Mouse (Mus musculus) kidney, embryonic 14.5 days (tissue): ENCODE results near the gene Zcchc10. TPM values are rescaled to one million over a fixed set of nuclear protein-coding genes. Genes with fewer than 3 reads are reported as not detected.
"Not testable (repeated sequence)": the region's sequence is repeated elsewhere in the genome, so short reads cannot be mapped to it uniquely, and the experiment has no call there.

Experiments used
- ATAC-seq: fragments of 200-750 bp; cut with Nextera tagmentation; 2 replicates; pipeline ENCODE4 v1.8.0; 2017; ENCODE audit warnings: moderate number of reproducible peaks, mild to moderate bottlenecking, moderate TSS enrichment, moderate library complexity; ENCODE audit not compliant: low FRiP score, low TSS enrichment
- H3K27ac ChIP-seq: fragments of 300-500 bp; sonication (generic); 2 replicates; pipeline ENCODE4 v1.5.1; 2014; ENCODE audit warnings: low read depth, mild to moderate bottlenecking, low read length, moderate library complexity, mixed read lengths
- H3K27me3 ChIP-seq: fragments of 300-500 bp; sonication (generic); 2 replicates; pipeline ENCODE4 v1.6.1; 2014; ENCODE audit warnings: mild to moderate bottlenecking, low read length; ENCODE audit not compliant: control insufficient read depth, insufficient read depth
- H3K36me3 ChIP-seq: fragments of 300-500 bp; sonication (generic); 2 replicates; pipeline ENCODE4 v1.6.1; 2014; ENCODE audit warnings: low read length, mixed read lengths; ENCODE audit not compliant: control insufficient read depth, insufficient read depth
- H3K4me1 ChIP-seq: fragments of 300-500 bp; sonication (generic); 2 replicates; pipeline ENCODE4 v1.6.1; 2014; ENCODE audit warnings: low read length, mixed read lengths; ENCODE audit not compliant: control insufficient read depth, insufficient read depth
- H3K4me2 ChIP-seq: fragments of 300-500 bp; sonication (generic); replicated peaks from 2 replicates; pipeline ENCODE4 v1.6.1; 2014; ENCODE audit warnings: low read depth, mild to moderate bottlenecking, low read length
- H3K4me3 ChIP-seq: fragments of 300-500 bp; sonication (generic); 2 replicates; pipeline ENCODE4 v1.5.1; 2014; ENCODE audit warnings: mild to moderate bottlenecking, low read length
- H3K9ac ChIP-seq: fragments of 300-500 bp; sonication (generic); 2 replicates; pipeline ENCODE4 v1.6.1; 2014; ENCODE audit warnings: low read depth, mild to moderate bottlenecking, low read length, moderate library complexity
- H3K9me3 ChIP-seq: fragments of 300-500 bp; sonication (generic); 2 replicates; pipeline ENCODE4 v1.6.1; 2016; ENCODE audit warnings: low read length; ENCODE audit not compliant: control insufficient read depth
- WGBS: fragments of 180-500 bp; shearing (Covaris S2); extraction: QIAGEN DNeasy Blood & Tissue Kit; methylation state at CpG from one replicate; pipeline ENCODE4 v1.1.7; 2014; 5-methylcytosine and 5-hydroxymethylcytosine counted together
- polyA plus RNA-seq: library from polyadenylated mRNA; unstranded; fragments of >200 nt; fragmentation: Nextera tagmentation; extraction: Ambion mirVana; gene quantifications from 2 replicates; pipeline ENCODE4 v1.2.1, GENCODE M21; 2014

Zcchc10 gene
- polyA plus RNA-seq, 1 experiment from 2014 or later = 32.4 TPM

DNA sequence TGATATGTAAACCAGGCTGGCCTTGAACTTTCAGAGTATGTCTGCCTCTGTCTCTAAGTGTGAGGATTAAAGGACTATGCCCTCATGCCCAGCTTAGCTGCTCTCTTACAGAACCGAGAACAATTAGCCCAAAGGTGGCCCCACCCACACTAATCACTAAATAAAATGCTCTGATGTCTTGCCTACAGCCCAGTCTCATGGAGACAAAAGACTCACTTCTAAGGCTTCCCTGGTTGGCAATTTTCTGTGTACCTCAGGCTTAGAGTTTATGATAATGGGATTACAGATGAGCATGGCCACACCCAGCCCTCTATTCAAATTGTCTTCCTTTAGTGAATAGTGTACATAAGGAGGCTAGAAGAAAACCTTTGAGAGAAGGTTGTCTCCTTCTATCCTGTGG is 13.1 kb upstream of the Zcchc10 start:
- Histone ChIP-seq H3K9ac (no peak overlapping the region), H3K9me3 (no peaks in the 10 kb centered on the region), H3K27me3 (no peaks in the 10 kb centered on the region), H3K4me2 (no peak overlapping the region), H3K27ac (no peak overlapping the region), H3K4me1 (peaks cover 10% of the 10 kb centered on the region; the same call in 1 of the 2 replicates), H3K4me3 (no peak overlapping the region), H3K36me3 (no peaks in the 10 kb centered on the region)
- WGBS = 43% methylated on average over 1 of the region's 1 CpGs
- ATAC-seq = no peak

DNA sequence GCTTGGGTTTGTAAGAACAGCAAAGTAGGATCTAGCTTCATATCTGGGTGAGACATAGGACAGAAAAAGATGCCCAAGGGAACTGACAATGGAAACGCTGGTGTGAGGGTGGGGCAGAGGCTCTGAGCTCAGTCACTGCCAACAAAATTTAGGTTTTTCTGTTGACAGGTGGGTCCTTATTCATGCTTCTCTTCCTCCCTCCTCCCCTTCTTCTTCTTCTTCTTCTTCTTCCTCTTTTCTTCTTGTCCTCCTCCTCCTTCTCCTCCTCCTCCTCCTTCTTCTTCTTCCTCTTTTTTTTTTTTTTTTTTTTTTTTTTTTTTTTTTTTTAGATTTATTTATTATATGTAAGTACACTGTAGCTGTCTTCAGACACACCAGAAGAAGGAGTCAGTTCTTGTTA is 11.7 kb upstream of the Zcchc10 start:
- WGBS = 77% methylated on average over 1 of the region's 1 CpGs
- H3K27ac ChIP-seq, H3K36me3 ChIP-seq, H3K27me3 ChIP-seq, H3K4me1 ChIP-seq, H3K9ac ChIP-seq, ATAC-seq, H3K9me3 ChIP-seq, H3K4me3 ChIP-seq, H3K4me2 ChIP-seq: not testable (repeated sequence)

DNA sequence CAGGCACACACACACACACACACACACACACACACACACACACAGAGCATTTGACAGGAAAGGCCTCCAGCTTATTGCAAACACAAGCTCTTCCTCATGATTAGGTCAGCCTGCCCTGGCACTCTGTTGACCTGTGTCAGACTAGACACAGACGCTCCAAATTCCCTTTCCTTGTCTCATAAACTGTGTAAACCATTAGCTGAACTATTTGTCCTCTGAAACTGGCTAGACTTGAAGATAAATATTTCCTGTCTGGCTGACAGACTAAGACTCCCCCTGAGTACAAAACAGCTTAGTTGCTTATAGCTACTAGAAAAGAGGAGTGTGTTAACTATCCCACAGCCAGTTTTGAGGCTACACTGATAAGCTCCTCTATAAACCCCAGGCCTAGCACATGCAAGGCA is 9.7 kb upstream of the Zcchc10 start:
- H3K4me1 ChIP-seq = no peaks in the 10 kb centered on the region
- no peak overlapping the region for H3K27ac ChIP-seq
- H3K36me3 ChIP-seq = no peaks in the 10 kb centered on the region

DNA sequence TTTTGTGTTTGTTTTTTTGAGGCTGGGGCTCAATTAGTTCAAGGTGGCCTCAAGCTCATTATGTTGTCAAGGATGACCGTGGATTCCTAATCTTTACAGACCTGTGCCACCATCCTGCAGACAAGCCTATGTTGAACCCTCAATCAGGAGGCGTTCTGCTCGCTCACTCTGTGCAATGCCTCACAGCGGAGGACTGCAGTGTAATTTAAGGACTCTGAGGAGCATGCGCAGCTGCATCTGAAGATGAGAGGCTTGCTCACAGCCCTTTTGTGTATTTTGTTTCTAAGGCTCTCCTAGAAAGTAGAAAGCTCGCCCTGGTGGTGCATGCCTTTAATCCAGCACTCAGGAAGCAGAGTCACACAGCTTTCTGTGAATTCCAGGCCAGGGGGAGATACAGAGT is 7.5 kb upstream of the Zcchc10 start:
- Histone ChIP-seq H3K9me3 (no peaks in the 10 kb centered on the region), H3K36me3 (no peaks in the 10 kb centered on the region), H3K27me3 (no peaks in the 10 kb centered on the region), H3K4me3 (no peak overlapping the region), H3K4me2 (no peak overlapping the region), H3K4me1 (no peaks in the 10 kb centered on the region), H3K9ac (no peak overlapping the region), H3K27ac (no peak overlapping the region)
- no peak for ATAC-seq
- WGBS = 45% methylated on average over 6 of the region's 6 CpGs

More for the DNA sequence above, 9.7 kb upstream of the Zcchc10 start:
- H3K4me2 ChIP-seq = no peak overlapping the region
- no peak overlapping the region for H3K4me3 ChIP-seq
- WGBS = 21% methylated on average over 1 of the region's 1 CpGs
- no peaks in the 10 kb centered on the region for H3K27me3 ChIP-seq
- 0 out of 2 replicates have a peak, but pooled peaks have one; percentile 16 for ATAC-seq
- H3K9ac ChIP-seq = no peak overlapping the region
- no peaks in the 10 kb centered on the region for H3K9me3 ChIP-seq

- no peak for ATAC-seq
- Histone ChIP-seq H3K9ac (no peak overlapping the region), H3K4me3 (no peak overlapping the region), H3K9me3 (no peaks in the 10 kb centered on the region), H3K27me3 (no peaks in the 10 kb centered on the region), H3K36me3 (no peaks in the 10 kb centered on the region), H3K27ac (no peak overlapping the region), H3K4me2 (no peak overlapping the region), H3K4me1 (no peaks in the 10 kb centered on the region)
- 64% methylated on average over 7 of the region's 7 CpGs for WGBS
Measured at GRCm38 (mm10) chr11:53318041-53318440, 6.4 kb upstream of the Zcchc10 start.

GRCm38 (mm10) chr11:53318568-53318967 is 5.9 kb upstream of the Zcchc10 start:
- H3K36me3 ChIP-seq, H3K9me3 ChIP-seq, H3K4me1 ChIP-seq, ATAC-seq, H3K4me2 ChIP-seq, H3K4me3 ChIP-seq, H3K27ac ChIP-seq, H3K9ac ChIP-seq, H3K27me3 ChIP-seq: not testable (repeated sequence)
- 83% methylated on average over 3 of the region's 3 CpGs for WGBS

DNA sequence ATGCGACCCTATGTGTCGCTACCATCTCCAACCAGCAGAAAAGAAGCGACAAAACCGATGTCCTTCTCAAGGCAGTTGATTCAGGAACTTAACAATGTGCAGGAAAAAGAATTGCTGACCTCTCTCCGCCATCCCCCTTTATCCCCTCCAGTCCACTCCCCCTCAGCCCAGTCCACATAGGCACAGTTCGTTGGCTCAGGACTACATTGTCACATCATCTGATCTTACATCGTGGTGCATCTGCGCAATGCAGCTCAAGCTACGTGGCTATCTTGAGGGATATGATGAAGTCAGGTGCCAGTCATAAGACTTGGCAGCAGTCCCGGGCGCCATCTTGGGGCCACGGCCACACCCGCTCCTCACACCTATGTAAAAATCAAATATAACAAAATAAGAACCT is 4.6 kb upstream of the Zcchc10 start:
- not testable (repeated sequence) for H3K4me3 ChIP-seq, H3K27me3 ChIP-seq, H3K4me1 ChIP-seq, H3K9ac ChIP-seq, ATAC-seq, H3K4me2 ChIP-seq, H3K36me3 ChIP-seq, H3K27ac ChIP-seq, H3K9me3 ChIP-seq
- WGBS = 92% methylated on average over 13 of the region's 13 CpGs

DNA sequence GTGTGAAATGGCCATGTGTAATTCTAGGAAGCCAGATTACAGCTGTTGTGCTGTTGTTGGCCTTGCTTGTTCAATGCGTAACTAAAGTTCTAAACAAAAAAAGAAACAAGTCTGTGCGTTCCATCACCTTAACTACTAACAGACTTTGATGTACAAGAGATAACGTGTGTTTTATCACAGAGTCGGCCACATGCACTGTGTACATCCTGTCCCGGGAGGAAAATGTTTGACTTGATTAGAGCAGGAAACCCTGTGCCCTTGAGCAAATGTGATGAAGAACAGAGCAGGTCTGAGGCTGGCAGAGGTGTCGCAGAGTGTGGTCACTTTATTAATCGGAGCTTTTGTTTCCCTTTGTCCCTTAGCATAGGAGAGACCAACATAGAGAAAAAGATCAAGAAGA is 5.8 kb downstream of the Zcchc10 start:
- Histone ChIP-seq H3K27ac (no peak overlapping the region), H3K9ac (no peak overlapping the region), H3K36me3 (peaks cover 61% of the 10 kb centered on the region), H3K4me3 (no peak overlapping the region), H3K4me2 (no peak overlapping the region), H3K4me1 (peaks cover 3% of the 10 kb centered on the region; the same call in 1 of the 2 replicates), H3K9me3 (no peaks in the 10 kb centered on the region), H3K27me3 (no peaks in the 10 kb centered on the region)
- ATAC-seq = no peak
- WGBS = 86% methylated on average over 7 of the region's 7 CpGs

- H3K9me3 ChIP-seq = no peaks in the 10 kb centered on the region
- ATAC-seq = no peak
- H3K9ac ChIP-seq = no peak overlapping the region
- no peaks in the 10 kb centered on the region for H3K4me1 ChIP-seq
- no peak overlapping the region for H3K4me2 ChIP-seq
- no peaks in the 10 kb centered on the region for H3K27me3 ChIP-seq
- WGBS = 93% methylated on average over 6 of the region's 6 CpGs
- no peak overlapping the region for H3K27ac ChIP-seq
- peaks cover 61% of the 10 kb centered on the region for H3K36me3 ChIP-seq
- H3K4me3 ChIP-seq = no peak overlapping the region
Measured at GRCm38 (mm10) chr11:53331121-53331520, 6.6 kb downstream of the Zcchc10 start.
